Mouse (Mus musculus) stomach, embryonic 16.5 days (tissue): ENCODE measurements at regions not wholly inside any gene's neighbourhood (a gene's known extent, or its start where the extent isn't known, plus 50 kb on each side); places are given as distances from the start of the nearest gene placed in this dataset.

Experiments
- ATAC-seq: fragments of 200-750 bp; cut with Nextera tagmentation; 2 replicates; pipeline ENCODE4 v1.8.0; 2017; ENCODE audit warnings: moderate number of reproducible peaks, moderate TSS enrichment; ENCODE audit not compliant: insufficient read depth, low FRiP score
- H3K27ac ChIP-seq: fragments of 300-500 bp; sonication (generic); 2 replicates; pipeline ENCODE4 v1.5.1; 2014; ENCODE audit warnings: low read length
- H3K27me3 ChIP-seq: fragments of 300-500 bp; sonication (generic); 2 replicates; pipeline ENCODE4 v1.6.1; 2014; ENCODE audit warnings: low read length, control low read depth, mixed read lengths; ENCODE audit not compliant: control insufficient read depth, insufficient read depth
- H3K36me3 ChIP-seq: fragments of 300-500 bp; sonication (generic); 2 replicates; pipeline ENCODE4 v1.6.1; 2014; ENCODE audit warnings: low read length; ENCODE audit not compliant: control insufficient read depth, insufficient read depth
- H3K4me1 ChIP-seq: fragments of 300-500 bp; sonication (generic); 2 replicates; pipeline ENCODE4 v1.6.1; 2014; ENCODE audit warnings: low read length, control low read depth, mixed read lengths; ENCODE audit not compliant: control insufficient read depth, insufficient read depth
- H3K4me2 ChIP-seq: fragments of 300-500 bp; sonication (generic); 2 replicates; pipeline ENCODE4 v1.6.1; 2014; ENCODE audit warnings: low read depth, low read length, mixed read lengths
- H3K4me3 ChIP-seq: fragments of 300-500 bp; sonication (generic); replicated peaks from 2 replicates; pipeline ENCODE4 v1.5.1; 2014; ENCODE audit warnings: mild to moderate bottlenecking, low read length
- H3K9ac ChIP-seq: fragments of 300-500 bp; sonication (generic); 2 replicates; pipeline ENCODE4 v1.6.1; 2014; ENCODE audit warnings: low read length
- H3K9me3 ChIP-seq: fragments of 300-500 bp; sonication (generic); replicated peaks from 2 replicates; pipeline ENCODE4 v1.6.1; 2016; ENCODE audit warnings: low read length, control low read depth; ENCODE audit not compliant: control insufficient read depth
- WGBS: fragments of 180-500 bp; shearing (Covaris S2); extraction: QIAGEN DNeasy Blood & Tissue Kit; methylation state at CpG from one replicate; pipeline ENCODE4 v1.1.7; 2014; 5-methylcytosine and 5-hydroxymethylcytosine counted together

DNA sequence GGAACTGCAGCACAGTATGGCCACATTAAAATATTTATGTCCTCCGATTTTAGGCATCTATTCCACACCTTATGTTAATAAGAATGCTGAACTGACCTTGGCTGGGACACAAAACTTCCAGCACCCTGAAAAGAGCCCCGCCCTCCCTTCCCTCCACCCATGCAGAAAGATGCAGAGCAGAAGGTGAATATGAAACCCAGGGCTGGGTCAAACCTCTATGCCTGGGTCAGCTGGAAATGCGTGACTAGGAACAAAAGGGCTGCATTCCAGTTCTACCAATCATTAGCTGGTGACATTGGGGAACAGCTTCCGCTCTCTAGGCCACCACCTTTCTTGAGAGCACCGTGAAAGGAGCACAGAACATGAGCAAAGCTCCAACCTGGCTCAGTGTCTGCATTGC is 114.9 kb upstream of the Slc24a5 start:
- Histone ChIP-seq H3K4me1 (no peaks in the 10 kb centered on the region), H3K27ac (no peak overlapping the region), H3K4me3 (no peak overlapping the region), H3K9me3 (no peaks in the 10 kb centered on the region), H3K27me3 (no peaks in the 10 kb centered on the region), H3K4me2 (no peak overlapping the region), H3K9ac (no peak overlapping the region), H3K36me3 (no peaks in the 10 kb centered on the region)
- no peak for ATAC-seq
- 56% methylated on average over 5 of the region's 5 CpGs for WGBS

DNA sequence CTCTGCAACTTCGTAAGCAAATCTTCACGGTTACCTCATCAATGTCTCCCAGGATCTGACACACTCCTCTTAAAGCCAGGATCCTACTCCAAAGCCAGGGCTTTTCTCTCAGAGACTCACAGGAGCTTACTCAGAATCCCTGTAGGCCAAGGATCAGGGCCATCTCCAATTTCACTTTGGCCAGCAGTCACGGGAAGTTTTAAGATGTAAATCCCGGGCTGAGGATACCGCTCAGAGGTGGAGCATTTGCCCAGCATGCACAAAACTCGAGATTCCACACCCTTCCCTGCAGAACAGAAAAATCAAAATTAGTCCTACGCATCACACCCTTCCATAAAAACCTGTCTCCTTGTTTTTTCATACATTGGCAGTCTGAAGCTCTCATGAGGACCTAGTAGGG is 112.1 kb upstream of the Slc24a5 start:
- H3K4me3 ChIP-seq: no peak overlapping the region

DNA sequence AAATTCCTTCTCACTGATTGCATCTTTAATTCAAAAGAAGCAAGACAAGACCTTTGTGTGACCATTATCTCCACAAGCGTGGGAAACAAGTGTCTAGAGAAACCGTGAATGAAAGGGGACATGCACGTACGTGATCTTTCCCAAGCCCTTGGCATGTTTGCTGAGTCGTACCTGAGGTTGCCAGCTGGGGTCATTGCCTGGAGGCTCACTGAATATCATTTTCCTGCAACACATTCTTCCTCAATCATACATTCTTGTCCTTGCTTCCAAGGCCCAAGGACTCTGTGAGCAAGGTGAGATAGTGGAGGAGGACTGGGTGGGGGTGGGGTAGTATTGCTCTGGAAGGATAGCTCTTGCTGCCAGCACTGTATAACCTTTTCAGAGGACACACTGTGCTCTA is 108.5 kb upstream of the Slc24a5 start:
- no peaks in the 10 kb centered on the region for H3K36me3 ChIP-seq
- no peak overlapping the region for H3K9ac ChIP-seq
- H3K4me2 ChIP-seq: no peak overlapping the region
- no peaks in the 10 kb centered on the region for H3K4me1 ChIP-seq
- no peak overlapping the region for H3K27ac ChIP-seq
- H3K4me3 ChIP-seq: no peak overlapping the region
- no peaks in the 10 kb centered on the region for H3K9me3 ChIP-seq
- 78% methylated on average over 5 of the region's 5 CpGs for WGBS
- no peaks in the 10 kb centered on the region for H3K27me3 ChIP-seq
- no peak for ATAC-seq

More for the DNA sequence above, 112.1 kb upstream of the Slc24a5 start:
- no peaks in the 10 kb centered on the region for H3K36me3 ChIP-seq
- no peaks in the 10 kb centered on the region for H3K4me1 ChIP-seq
- no peaks in the 10 kb centered on the region for H3K9me3 ChIP-seq
- 56% methylated on average over 7 of the region's 7 CpGs for WGBS
- H3K4me2 ChIP-seq: no peak overlapping the region
- no peak for ATAC-seq
- H3K27me3 ChIP-seq: no peaks in the 10 kb centered on the region
- no peak overlapping the region for H3K27ac ChIP-seq
- no peak overlapping the region for H3K9ac ChIP-seq

DNA sequence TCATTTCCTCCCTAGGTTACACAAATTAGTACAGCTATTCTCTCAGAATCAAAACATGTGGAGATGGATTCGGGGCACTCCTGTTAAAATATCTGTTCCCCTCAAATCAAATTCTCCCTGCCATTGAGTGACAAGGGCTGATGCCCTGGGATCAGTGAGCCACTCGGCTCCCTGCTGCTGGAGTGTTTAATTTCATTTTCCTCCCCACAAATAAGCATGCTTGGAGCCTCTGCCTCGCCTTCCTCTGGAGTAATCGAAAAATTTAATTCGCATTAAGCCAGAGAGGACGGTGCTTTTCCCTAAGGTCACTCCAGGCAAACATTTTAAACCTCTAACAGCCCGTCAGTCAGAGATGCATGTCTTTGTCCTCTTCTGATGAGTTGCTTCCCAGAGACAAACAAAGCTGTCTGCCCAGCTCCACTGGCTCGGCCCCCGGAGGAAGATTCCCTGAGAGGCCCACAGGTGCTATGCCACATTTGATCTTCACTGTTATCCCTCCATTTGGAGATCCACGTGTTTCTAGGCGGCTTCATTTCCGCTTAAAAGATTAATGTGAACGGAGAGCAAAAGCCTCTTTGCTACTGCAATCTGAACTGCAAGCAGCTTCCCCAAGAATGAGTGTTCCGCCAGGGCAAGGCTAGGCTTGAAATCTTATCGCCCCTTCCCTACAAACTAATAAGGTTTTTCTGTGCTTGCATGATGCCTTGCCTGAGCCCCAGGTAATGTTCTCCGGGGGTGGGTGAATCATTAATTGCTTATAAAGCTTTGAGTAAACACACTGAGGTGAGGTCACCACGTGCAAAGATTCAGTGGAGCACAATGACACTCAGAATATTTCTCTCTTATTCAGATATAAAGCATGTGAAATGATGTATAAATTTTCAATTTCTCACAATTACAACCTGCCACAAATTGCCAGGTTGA is 95.8 kb upstream of the Slc24a5 start:
- Histone ChIP-seq H3K36me3 (no peaks in the 10 kb centered on the region), H3K27me3 (no peaks in the 10 kb centered on the region), H3K4me3 (no peak overlapping the region), H3K4me2 (no peak overlapping the region), H3K9me3 (no peaks in the 10 kb centered on the region), H3K4me1 (no peaks in the 10 kb centered on the region), H3K9ac (no peak overlapping the region), H3K27ac (no peak overlapping the region)
- WGBS: 22% methylated on average over 17 of the region's 17 CpGs
- no peak; the same call in 1 of the 2 replicates for ATAC-seq

DNA sequence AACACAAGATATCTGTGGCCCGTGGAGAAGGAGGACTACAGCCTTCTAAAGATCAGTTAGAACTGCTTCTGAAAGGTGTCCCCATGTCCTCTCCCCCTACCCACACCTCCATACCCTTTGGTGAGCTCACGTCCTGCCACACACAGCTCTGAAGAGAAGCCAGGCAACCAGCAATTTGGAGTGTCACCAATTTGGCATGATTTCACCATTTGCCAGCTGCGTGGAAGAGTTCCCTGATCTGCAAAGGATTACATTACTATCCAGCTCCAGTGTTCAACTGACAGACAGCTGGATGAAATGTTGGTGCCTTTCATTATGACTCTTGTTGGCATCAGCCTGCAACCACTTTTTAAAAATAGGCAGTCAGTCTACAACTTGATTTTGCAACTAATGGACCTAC is 92.8 kb upstream of the Slc24a5 start:
- H3K4me2 ChIP-seq: no peak overlapping the region
- H3K9me3 ChIP-seq: no peaks in the 10 kb centered on the region

DNA sequence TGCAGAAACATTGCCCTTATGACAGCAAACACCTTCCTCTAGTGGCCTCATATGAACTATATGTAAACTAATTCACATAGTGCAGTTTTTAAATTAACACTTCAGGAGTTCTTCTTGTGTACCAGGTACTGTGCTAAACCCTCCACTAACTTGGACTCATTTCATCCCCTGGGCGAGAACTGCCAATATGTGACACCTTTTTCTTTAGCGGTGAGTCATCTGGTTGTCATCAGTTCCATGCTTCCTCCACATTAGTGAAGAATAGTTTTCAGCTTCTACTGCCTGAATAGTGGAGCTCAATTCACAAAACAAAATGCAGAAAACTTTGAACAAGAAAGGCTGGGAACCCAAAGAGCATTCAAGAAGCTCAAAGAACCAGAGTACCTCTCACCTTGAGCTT is 76.9 kb upstream of the Slc24a5 start:
- no peak for ATAC-seq
- Histone ChIP-seq H3K27me3 (no peaks in the 10 kb centered on the region), H3K4me3 (no peak overlapping the region), H3K4me1 (no peaks in the 10 kb centered on the region), H3K36me3 (no peaks in the 10 kb centered on the region), H3K9me3 (no peaks in the 10 kb centered on the region), H3K4me2 (no peak overlapping the region), H3K9ac (no peak overlapping the region), H3K27ac (no peak overlapping the region)
- WGBS: 82% methylated on average over 2 of the region's 2 CpGs

More for the DNA sequence above, 92.8 kb upstream of the Slc24a5 start:
- Histone ChIP-seq H3K27me3 (no peaks in the 10 kb centered on the region), H3K9ac (no peak overlapping the region), H3K4me1 (no peaks in the 10 kb centered on the region), H3K36me3 (no peaks in the 10 kb centered on the region), H3K4me3 (no peak overlapping the region), H3K27ac (no peak overlapping the region)
- ATAC-seq: no peak
- 70% methylated on average over 3 of the region's 3 CpGs for WGBS

DNA sequence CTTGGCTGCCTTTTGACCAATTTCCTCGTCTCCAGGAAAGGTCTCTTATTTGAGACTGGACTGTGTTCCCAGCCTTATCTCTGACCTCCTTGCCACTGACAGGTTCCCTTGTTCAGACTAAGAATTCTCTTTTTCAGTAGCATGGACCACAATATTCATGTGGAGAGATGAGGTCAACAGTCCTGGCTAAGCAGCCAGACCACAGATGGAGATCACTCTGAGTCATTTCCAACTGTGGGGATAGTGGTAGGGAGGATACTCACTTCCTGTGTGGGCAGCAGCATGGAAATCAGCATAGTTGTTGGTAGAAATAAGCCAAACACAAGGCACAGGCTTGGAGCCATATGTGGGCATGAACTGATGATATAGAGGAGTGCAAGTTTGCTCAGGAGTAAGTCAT is 52.9 kb upstream of the Slc24a5 start:
- no peak for ATAC-seq
- Histone ChIP-seq H3K9ac (no peak overlapping the region), H3K27ac (no peak overlapping the region), H3K36me3 (no peaks in the 10 kb centered on the region), H3K9me3 (no peaks in the 10 kb centered on the region), H3K4me2 (no peak overlapping the region), H3K27me3 (no peaks in the 10 kb centered on the region), H3K4me3 (no peak overlapping the region), H3K4me1 (no peaks in the 10 kb centered on the region)
- 74% methylated on average over 1 of the region's 1 CpGs for WGBS

DNA sequence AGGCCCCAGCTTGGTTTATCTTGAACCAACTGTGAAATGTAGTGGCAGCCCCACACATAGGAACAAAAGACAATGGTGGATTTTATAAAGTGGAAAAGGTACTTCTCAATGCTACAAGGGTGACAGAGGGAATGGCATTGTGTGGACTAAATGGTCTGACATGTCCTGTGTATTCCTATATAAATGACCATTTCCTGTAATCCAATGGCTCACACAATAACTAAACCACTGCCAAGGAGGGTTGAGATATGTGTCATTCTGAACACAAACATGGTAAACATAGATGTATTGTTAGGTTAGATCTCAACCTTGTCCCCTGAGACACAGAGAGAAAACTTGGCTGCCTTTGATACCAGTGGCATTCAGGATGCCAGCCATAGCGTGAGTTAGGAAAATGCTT is 51.0 kb upstream of the Slc24a5 start:
- Histone ChIP-seq H3K9me3 (no peaks in the 10 kb centered on the region), H3K27ac (no peak overlapping the region), H3K4me2 (no peak overlapping the region), H3K9ac (no peak overlapping the region), H3K4me1 (no peaks in the 10 kb centered on the region), H3K27me3 (no peaks in the 10 kb centered on the region), H3K36me3 (no peaks in the 10 kb centered on the region), H3K4me3 (no peak overlapping the region)
- no peak for ATAC-seq
- whole genome bisulfite sequencing: 74% methylated on average over 1 of the region's 1 CpGs
